Mouse (Mus musculus): ENCODE data around the gene Pparg.

- TF ChIP-seq POLR2A (IDR thresholded peaks at IDR 0.05; ENCODE audit: low read depth, low read length) (no peak), CTCF (IDR thresholded peaks at IDR 0.05; ENCODE audit: extremely low read depth, insufficient read length, insufficient replicate concordance, low read depth, low read length) (no peak)
Observed at GRCm38 (mm10) chr6:115322956-115323355, 37.8 kb upstream of the Pparg start.

Measured in small intestine, adult 2 months (tissue).